In the genomic region with DNA sequence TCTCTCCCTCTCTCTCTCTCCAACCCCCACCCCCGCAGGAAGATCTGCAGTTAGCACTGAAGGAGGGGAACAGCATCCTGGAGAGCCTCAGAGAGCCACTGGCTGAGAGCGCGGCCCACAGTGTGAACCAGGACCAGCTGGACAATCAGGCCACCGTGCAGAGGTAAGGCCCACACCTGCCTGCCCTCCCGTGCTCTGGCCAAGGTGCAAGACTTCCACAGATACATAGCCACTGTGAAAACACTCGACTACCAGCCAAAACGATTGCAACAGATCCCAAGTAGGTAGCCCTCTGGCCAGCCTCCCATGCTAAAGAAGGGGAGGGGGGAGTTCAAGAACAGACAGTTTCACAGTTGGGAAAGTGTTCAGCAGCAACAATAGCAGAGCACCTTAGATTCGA, we compare ENCODE assay signal across 22 mouse cellular contexts. TPM values are rescaled to one million over a fixed set of nuclear protein-coding genes. Genes with fewer than 3 reads are reported as not detected.
DNase-seq lines count a peak whose midpoint lies in the region; ATAC-seq and TF ChIP-seq lines count a peak whose summit lies in the region.
"Had no signal": no experiment of that assay in that cellular context is flagged by ENCODE, and none has a peak within 500 bp of the region (broad histone marks: within the 10 kb centered on the region; RNA-seq: fewer than 3 reads in every experiment).

No protein-coding gene starts in this region.

- H3K4me1 ChIP-seq in kidney, postnatal 0 days (replicated peaks; ENCODE audit: insufficient read depth, low read length) = no peaks in the 10 kb centered on the region

- no peaks in the 10 kb centered on the region for H3K27me3 ChIP-seq in kidney, postnatal 0 days (ENCODE audit: insufficient read depth, low read length)
- H3K27me3 ChIP-seq: embryonic facial prominence, embryonic 13.5 days; forebrain, embryonic 13.5 days had no signal

- no peaks in the 10 kb centered on the region for H3K9me3 ChIP-seq in kidney, postnatal 0 days (replicated peaks; ENCODE audit: low read length)
- H3K9me3 ChIP-seq: embryonic facial prominence, embryonic 13.5 days; forebrain, embryonic 13.5 days; hindbrain, embryonic 10.5 days had no signal

- no peak overlapping the region for H3K27ac ChIP-seq in kidney, postnatal 0 days
- H3K27ac ChIP-seq: forebrain, embryonic 13.5 days; hindbrain, embryonic 10.5 days; hindbrain, embryonic 14.5 days had no signal

- H3K36me3 ChIP-seq in kidney, postnatal 0 days (ENCODE audit: insufficient read depth, low read length) = peaks cover 20% of the 10 kb centered on the region

- DNase-seq in kidney, postnatal 0 days (ENCODE audit: low spot score) = no peak
- no peak for DNase-seq in kidney, postnatal 36 days
- DNase-seq in lung, adult 18-20 months = peak; percentile 39 to 61
- no peak for DNase-seq in lung, postnatal 4 days
- peak; percentile 21 for DNase-seq in lung, postnatal 10 days
- DNase-seq in retina, postnatal 1 day = no peak
- DNase-seq in left cerebral cortex, postnatal 14 days (ENCODE audit: low spot score in 2 of 2) = no peak
- DNase-seq: adrenal gland, adult 2 months; adrenal gland, postnatal 25 days; cerebellum, adult 18-20 months; cerebellum, adult 9-11 months; cerebellum, postnatal 36 days; forebrain, postnatal 0 days; gastrocnemius, adult 2 months; gastrocnemius, postnatal 25 days had no signal

- no peak for TF ChIP-seq CTCF in kidney, postnatal 0 days (IDR thresholded peaks at IDR 0.05; ENCODE audit: low read depth)

- 0 out of 2 replicates have a peak overlapping the region, but pooled peaks have one; percentile 13 for H3K9ac ChIP-seq in kidney, postnatal 0 days (ENCODE audit: low read depth, low read length)
- H3K9ac ChIP-seq: forebrain, embryonic 13.5 days; forebrain, postnatal 0 days; hindbrain, embryonic 14.5 days had no signal

- H3K4me2 ChIP-seq in kidney, postnatal 0 days (ENCODE audit: low read length) = no peak overlapping the region
- H3K4me2 ChIP-seq: forebrain, embryonic 13.5 days; heart, embryonic 11.5 days; hindbrain, embryonic 14.5 days had no signal

- 61% methylated on average over 8 of the region's 8 CpGs for WGBS in kidney, postnatal 0 days

- H3K4me3 ChIP-seq in kidney, postnatal 0 days (replicated peaks; ENCODE audit: low read depth, low read length) = no peak overlapping the region
- H3K4me3 ChIP-seq: embryonic facial prominence, embryonic 13.5 days; forebrain, embryonic 13.5 days; hindbrain, embryonic 10.5 days had no signal

- ATAC-seq in kidney, postnatal 0 days (replicated peaks; ENCODE audit: low FRiP score, low read depth) = no peak
- ATAC-seq: forebrain, embryonic 13.5 days; forebrain, postnatal 0 days had no signal

- intact Hi-C loops in left cerebral cortex, postnatal 14 days (cut with DNase I) = no loop called here

RNA-seq across cellular contexts. Expression of gene F7, which starts 27.5 kb away (rescaled TPM):
- 0.05 and 0.09 TPM in 2 replicates for polyA plus RNA-seq in kidney, postnatal 0 days (2015; fragmentation: Nextera tagmentation; extraction: Ambion mirVana)
- under 1 TPM; 0.23 to 0.24 TPM for total RNA-seq in left cerebral cortex, postnatal 14 days (2021)
- total RNA-seq: gastrocnemius, adult 2 months; gastrocnemius, postnatal 25 days had no signal
- polyA plus RNA-seq: embryonic facial prominence, embryonic 13.5 days; heart, embryonic 11.5 days; heart, embryonic 16.5 days; hindbrain, embryonic 14.5 days had no signal

RNA-seq across cellular contexts. Expression of gene F10, which starts 38.8 kb away (rescaled TPM):
- polyA plus RNA-seq in kidney, postnatal 0 days (2015; fragmentation: Nextera tagmentation; extraction: Ambion mirVana) = 5.3 and 7.0 TPM in 2 replicates
- not detected for total RNA-seq in left cerebral cortex, postnatal 14 days (2021)
- total RNA-seq: ES-E14; gastrocnemius, adult 2 months had no signal

Comparison
In these comparisons a context has a peak if more than half of its experiments do, and no peak if none do; other contexts are left out.
1. DNase-seq: peak in lung, adult 18-20 months (2 of 2) and lung, postnatal 10 days (single experiment); none in kidney, postnatal 0 days (single experiment), kidney, postnatal 36 days (0 of 2), lung, postnatal 4 days (0 of 2), retina, postnatal 1 day (single experiment) and left cerebral cortex, postnatal 14 days (0 of 2).